Mouse (Mus musculus): Measurements from ENCODE around the gene Themis2. TPM values are rescaled to one million over a fixed set of nuclear protein-coding genes. Genes with fewer than 3 reads are reported as not detected.
"Not testable (repeated sequence)": the region's sequence is repeated elsewhere in the genome, so short reads cannot be mapped to it uniquely, and the experiment has no call there.

The Themis2 gene
- polyA plus RNA-seq, 1 experiment from 2014 or later: 0.45 TPM

DNA sequence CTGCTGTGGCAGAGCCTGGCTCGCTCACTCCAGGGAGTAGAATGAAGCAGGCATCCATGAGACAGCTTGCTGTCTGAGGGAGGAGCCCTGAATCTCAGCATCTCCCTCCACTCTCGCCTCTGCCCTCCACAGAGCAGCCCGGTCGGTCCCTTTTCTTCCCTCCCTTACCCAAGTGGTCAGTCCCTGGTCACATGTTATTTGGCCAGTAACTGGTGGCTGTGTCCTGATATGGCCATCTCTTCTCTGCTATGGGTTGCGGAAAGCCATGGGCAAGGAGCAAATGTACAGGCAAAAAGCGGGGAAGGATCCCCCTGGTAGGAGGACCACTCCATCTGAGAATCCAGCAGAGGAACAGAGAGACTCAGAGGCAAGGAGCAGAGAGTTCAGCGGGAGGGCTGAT, 1.0 kb downstream of the Themis2 start:
- no peak overlapping the region for H3K27ac ChIP-seq (replicated peaks; ENCODE audit: low read depth, low read length)
- H3K36me3 ChIP-seq (ENCODE audit: control insufficient read depth, insufficient read depth, low read length): no peaks in the 10 kb centered on the region
- DNase-seq (ENCODE audit: low spot score): no peak
- no peak overlapping the region for H3K9ac ChIP-seq (ENCODE audit: low read length)
- peaks cover 5% of the 10 kb centered on the region; the same call in 1 of the 2 replicates for H3K4me1 ChIP-seq (ENCODE audit: control insufficient read depth, insufficient read depth, low read length)
- H3K4me3 ChIP-seq (ENCODE audit: low read depth, low read length): no peak overlapping the region
- no peak overlapping the region for H3K4me2 ChIP-seq (ENCODE audit: low read depth, severe bottlenecking)
- H3K9me3 ChIP-seq (ENCODE audit: control insufficient read depth, low read length): no peaks in the 10 kb centered on the region
- 59% methylated on average over 7 of the region's 7 CpGs for WGBS
- peaks cover 9% of the 10 kb centered on the region for H3K27me3 ChIP-seq (ENCODE audit: control insufficient read depth, insufficient read depth, low read length)
- no peak for ATAC-seq (ENCODE audit: insufficient number of reproducible peaks, low FRiP score, low TSS enrichment, low read depth)

DNA sequence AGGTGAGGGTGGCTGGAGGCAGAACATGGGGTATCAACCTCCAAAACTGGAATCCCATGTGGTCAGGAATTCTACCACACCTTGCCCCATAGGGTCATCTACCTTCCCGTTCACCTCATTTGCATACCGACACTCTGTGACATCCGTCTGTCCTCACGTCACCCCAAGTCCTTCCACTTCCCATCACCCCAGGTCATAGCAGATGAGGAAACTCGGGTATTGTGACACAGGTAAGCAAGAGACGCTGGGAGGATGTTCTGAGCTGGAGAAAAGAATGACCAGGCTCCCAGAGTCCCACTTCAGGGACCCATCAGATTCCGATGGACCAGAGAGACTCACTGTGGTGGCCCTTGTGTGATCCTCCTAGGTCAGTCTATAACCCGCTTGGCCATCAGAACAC, 1.4 kb downstream of the Themis2 start:
- 83% methylated on average over 8 of the region's 8 CpGs for WGBS
- Histone ChIP-seq H3K4me2 (ENCODE audit: low read depth, severe bottlenecking) (no peak overlapping the region), H3K27ac (replicated peaks; ENCODE audit: low read depth, low read length) (no peak overlapping the region), H3K4me3 (ENCODE audit: low read depth, low read length) (no peak overlapping the region), H3K4me1 (ENCODE audit: control insufficient read depth, insufficient read depth, low read length) (peaks cover 5% of the 10 kb centered on the region; the same call in 1 of the 2 replicates), H3K9me3 (ENCODE audit: control insufficient read depth, low read length) (no peaks in the 10 kb centered on the region), H3K27me3 (ENCODE audit: control insufficient read depth, insufficient read depth, low read length) (peaks cover 9% of the 10 kb centered on the region), H3K9ac (ENCODE audit: low read length) (no peak overlapping the region), H3K36me3 (ENCODE audit: control insufficient read depth, insufficient read depth, low read length) (no peaks in the 10 kb centered on the region)
- DNase-seq (ENCODE audit: low spot score): no peak
- no peak for ATAC-seq (ENCODE audit: insufficient number of reproducible peaks, low FRiP score, low TSS enrichment, low read depth)

DNA sequence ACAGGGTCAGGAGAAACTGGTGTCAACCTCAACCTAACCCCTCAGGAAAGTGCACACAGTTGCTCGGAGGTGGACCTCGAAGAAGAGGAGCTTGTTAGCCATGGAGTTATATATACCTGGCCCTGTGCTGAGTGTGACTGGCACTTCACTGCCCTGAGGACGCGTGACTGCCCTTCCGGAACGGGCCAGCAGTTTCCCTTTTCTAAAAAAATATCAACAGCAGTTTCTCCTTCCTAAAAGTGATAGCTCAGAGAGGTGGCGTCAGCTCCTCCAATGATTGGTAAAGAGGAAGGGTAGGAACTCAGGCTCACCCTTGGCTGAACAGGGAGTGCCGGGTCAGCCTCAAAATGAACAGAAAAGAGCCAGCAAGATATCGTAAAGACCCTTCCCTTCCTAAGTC, 2.2 kb downstream of the Themis2 start:
- no peaks in the 10 kb centered on the region for H3K9me3 ChIP-seq (ENCODE audit: control insufficient read depth, low read length)
- DNase-seq (ENCODE audit: low spot score) (no peak), ATAC-seq (ENCODE audit: insufficient number of reproducible peaks, low FRiP score, low TSS enrichment, low read depth) (no peak)
- H3K4me1 ChIP-seq (ENCODE audit: control insufficient read depth, insufficient read depth, low read length): peaks cover 5% of the 10 kb centered on the region; the same call in 1 of the 2 replicates
- 83% methylated on average over 9 of the region's 9 CpGs for WGBS
- H3K4me2 ChIP-seq (ENCODE audit: low read depth, severe bottlenecking): no peak overlapping the region
- no peak overlapping the region for H3K9ac ChIP-seq (ENCODE audit: low read length)
- peaks cover 9% of the 10 kb centered on the region for H3K27me3 ChIP-seq (ENCODE audit: control insufficient read depth, insufficient read depth, low read length)
- no peaks in the 10 kb centered on the region for H3K36me3 ChIP-seq (ENCODE audit: control insufficient read depth, insufficient read depth, low read length)
- H3K4me3 ChIP-seq (ENCODE audit: low read depth, low read length): no peak overlapping the region
- H3K27ac ChIP-seq (replicated peaks; ENCODE audit: low read depth, low read length): no peak overlapping the region

DNA sequence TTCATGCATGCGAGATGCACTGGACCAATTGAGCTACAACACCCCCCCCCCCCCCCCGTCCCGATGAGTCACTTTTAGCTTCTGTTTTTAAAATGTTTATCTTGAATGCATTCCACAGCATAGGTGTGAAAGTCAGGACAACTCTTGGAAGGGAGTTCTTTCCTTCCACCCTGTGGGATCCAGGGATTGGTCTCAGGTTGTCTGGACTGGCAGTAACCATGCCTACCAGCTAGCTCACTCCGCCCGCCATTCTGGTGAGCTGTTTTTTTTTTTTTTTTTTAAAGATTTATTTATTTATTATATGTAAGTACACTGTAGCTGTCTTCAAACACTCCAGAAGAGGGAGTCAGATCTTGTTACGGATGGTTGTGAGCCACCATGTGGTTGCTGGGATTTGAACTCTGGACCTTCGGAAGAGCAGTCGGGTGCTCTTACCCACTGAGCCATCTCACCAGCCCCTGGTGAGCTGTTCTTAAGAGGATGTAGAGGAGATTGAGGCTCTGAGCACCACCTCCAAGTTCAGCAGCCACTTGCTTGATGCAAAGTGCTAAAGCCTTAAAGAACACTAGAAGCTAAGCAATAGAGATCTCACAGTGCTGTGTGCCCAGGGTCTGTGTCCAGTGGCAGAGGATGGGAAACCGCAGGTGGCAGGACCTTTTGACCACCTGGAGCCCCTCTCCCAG, 2.7 kb downstream of the Themis2 start:
- not testable (repeated sequence) for DNase-seq (ENCODE audit: low spot score); H3K36me3 ChIP-seq (ENCODE audit: control insufficient read depth, insufficient read depth, low read length); H3K4me1 ChIP-seq (ENCODE audit: control insufficient read depth, insufficient read depth, low read length); H3K4me3 ChIP-seq (ENCODE audit: low read depth, low read length); H3K27me3 ChIP-seq (ENCODE audit: control insufficient read depth, insufficient read depth, low read length); H3K4me2 ChIP-seq (ENCODE audit: low read depth, severe bottlenecking); H3K27ac ChIP-seq (replicated peaks; ENCODE audit: low read depth, low read length); H3K9ac ChIP-seq (ENCODE audit: low read length); ATAC-seq (ENCODE audit: insufficient number of reproducible peaks, low FRiP score, low TSS enrichment, low read depth); H3K9me3 ChIP-seq (ENCODE audit: control insufficient read depth, low read length)
- WGBS: 87% methylated on average over 8 of the region's 9 CpGs

DNA sequence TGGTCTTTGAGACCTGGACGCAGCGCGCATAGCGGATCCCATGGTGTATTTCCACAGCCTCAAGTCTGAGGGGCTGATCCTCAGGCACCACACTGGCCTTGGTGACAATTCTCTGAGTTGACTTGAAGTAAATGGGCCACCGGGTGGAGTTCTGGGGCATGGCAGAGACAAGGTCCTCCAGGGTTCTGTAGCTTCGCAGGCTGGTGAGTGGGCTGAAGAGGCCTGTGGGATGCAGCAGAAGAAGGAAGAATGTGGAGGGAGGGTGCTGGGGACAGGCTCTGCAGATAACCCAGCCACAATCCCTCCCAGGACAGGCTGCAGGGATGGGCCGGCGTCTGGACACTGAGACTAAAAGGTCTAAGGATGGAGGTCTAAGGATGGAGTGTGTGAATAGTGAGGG, 6.5 kb downstream of the Themis2 start:
- no peak overlapping the region for H3K9ac ChIP-seq (ENCODE audit: low read length)
- peaks cover 3% of the 10 kb centered on the region for H3K27me3 ChIP-seq (ENCODE audit: control insufficient read depth, insufficient read depth, low read length)
- no peaks in the 10 kb centered on the region for H3K9me3 ChIP-seq (ENCODE audit: control insufficient read depth, low read length)
- no peak overlapping the region for H3K4me2 ChIP-seq (ENCODE audit: low read depth, severe bottlenecking)
- DNase-seq (ENCODE audit: low spot score) (no peak), ATAC-seq (ENCODE audit: insufficient number of reproducible peaks, low FRiP score, low TSS enrichment, low read depth) (no peak)
- no peaks in the 10 kb centered on the region for H3K4me1 ChIP-seq (ENCODE audit: control insufficient read depth, insufficient read depth, low read length)
- H3K27ac ChIP-seq (replicated peaks; ENCODE audit: low read depth, low read length): no peak overlapping the region
- no peaks in the 10 kb centered on the region for H3K36me3 ChIP-seq (ENCODE audit: control insufficient read depth, insufficient read depth, low read length)
- WGBS: 93% methylated on average over 8 of the region's 8 CpGs
- H3K4me3 ChIP-seq (ENCODE audit: low read depth, low read length): no peak overlapping the region

DNA sequence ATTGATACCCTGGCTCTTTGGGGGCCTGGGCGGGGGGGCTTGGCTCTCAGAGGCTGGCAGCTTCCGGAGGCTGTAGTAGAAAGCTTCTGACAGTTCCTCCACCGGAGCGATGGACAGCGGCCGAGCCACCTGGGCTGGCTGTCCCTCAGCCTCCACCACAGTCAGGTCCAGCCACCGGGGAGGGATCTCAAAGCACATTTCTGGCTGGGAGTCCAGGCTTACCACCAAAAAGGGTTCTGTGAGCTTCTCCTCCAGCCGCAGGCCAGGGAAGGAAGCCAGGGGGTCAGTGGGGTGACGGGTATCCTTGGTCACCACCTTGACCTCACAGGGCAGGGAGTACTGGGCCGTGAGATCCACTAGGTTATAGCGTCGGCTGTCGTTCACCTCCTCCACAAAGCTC, 11.0 kb downstream of the Themis2 start:
- DNase-seq (ENCODE audit: low spot score): no peak
- Histone ChIP-seq H3K9me3 (ENCODE audit: control insufficient read depth, low read length) (no peaks in the 10 kb centered on the region), H3K4me2 (ENCODE audit: low read depth, severe bottlenecking) (no peak overlapping the region), H3K9ac (ENCODE audit: low read length) (no peak overlapping the region), H3K4me1 (ENCODE audit: control insufficient read depth, insufficient read depth, low read length) (no peaks in the 10 kb centered on the region), H3K4me3 (ENCODE audit: low read depth, low read length) (no peak overlapping the region), H3K36me3 (ENCODE audit: control insufficient read depth, insufficient read depth, low read length) (no peaks in the 10 kb centered on the region), H3K27ac (replicated peaks; ENCODE audit: low read depth, low read length) (no peak overlapping the region), H3K27me3 (ENCODE audit: control insufficient read depth, insufficient read depth, low read length) (no peaks in the 10 kb centered on the region)
- no peak for ATAC-seq (ENCODE audit: insufficient number of reproducible peaks, low FRiP score, low TSS enrichment, low read depth)
- WGBS: 87% methylated on average over 13 of the region's 13 CpGs

DNA sequence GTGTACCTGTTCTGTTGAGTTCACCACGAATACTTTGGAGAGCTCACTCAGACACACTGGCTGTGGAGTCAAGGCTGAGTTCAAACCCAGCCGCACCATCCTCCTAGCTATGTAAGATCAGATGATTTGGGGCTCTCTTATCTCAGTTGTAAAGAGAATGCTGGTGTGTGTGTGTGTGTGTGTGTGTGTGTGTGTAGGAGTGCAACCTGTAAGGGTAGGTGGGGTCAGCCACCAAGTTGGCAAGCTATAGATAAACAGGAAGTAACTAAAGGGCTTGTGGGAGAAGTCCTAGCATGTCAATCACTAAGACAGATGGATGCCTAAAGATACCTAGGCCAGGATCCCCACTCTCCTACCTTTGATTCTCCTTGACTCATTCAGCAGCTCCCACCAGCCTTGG, 12.5 kb downstream of the Themis2 start:
- Histone ChIP-seq H3K4me1 (ENCODE audit: control insufficient read depth, insufficient read depth, low read length) (no peaks in the 10 kb centered on the region), H3K9ac (ENCODE audit: low read length) (no peak overlapping the region), H3K27ac (replicated peaks; ENCODE audit: low read depth, low read length) (no peak overlapping the region), H3K4me2 (ENCODE audit: low read depth, severe bottlenecking) (no peak overlapping the region), H3K36me3 (ENCODE audit: control insufficient read depth, insufficient read depth, low read length) (peaks cover 8% of the 10 kb centered on the region; the same call in 1 of the 2 replicates), H3K9me3 (ENCODE audit: control insufficient read depth, low read length) (no peaks in the 10 kb centered on the region), H3K27me3 (ENCODE audit: control insufficient read depth, insufficient read depth, low read length) (no peaks in the 10 kb centered on the region), H3K4me3 (ENCODE audit: low read depth, low read length) (no peak overlapping the region)
- DNase-seq (ENCODE audit: low spot score): no peak
- 93% methylated on average over 2 of the region's 2 CpGs for WGBS
- ATAC-seq (ENCODE audit: insufficient number of reproducible peaks, low FRiP score, low TSS enrichment, low read depth): no peak

DNA sequence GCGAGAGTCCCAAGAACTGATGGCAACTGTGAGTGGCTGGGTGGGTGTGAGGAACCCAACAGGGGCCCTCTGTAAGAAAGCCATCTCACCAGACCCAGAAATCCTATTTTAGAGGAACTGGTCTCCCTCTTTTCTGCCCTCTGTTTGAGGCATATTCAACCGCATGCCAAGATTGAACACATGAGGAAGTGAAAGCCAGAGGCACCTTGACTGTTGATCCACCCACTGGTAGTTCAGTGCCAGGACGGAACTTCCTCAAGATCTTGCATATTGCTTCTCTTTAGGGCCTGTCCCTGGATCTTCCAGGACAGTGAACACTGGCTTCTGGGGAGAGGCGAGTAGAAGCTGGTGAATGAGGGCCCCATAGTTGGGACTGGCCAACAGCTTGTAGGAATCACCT, 15.9 kb downstream of the Themis2 start:
- DNase-seq (ENCODE audit: low spot score): no peak
- WGBS: 89% methylated on average over 4 of the region's 4 CpGs
- peaks cover 35% of the 10 kb centered on the region for H3K36me3 ChIP-seq (ENCODE audit: control insufficient read depth, insufficient read depth, low read length)

More for the DNA sequence above, 15.9 kb downstream of the Themis2 start:
- H3K27me3 ChIP-seq (ENCODE audit: control insufficient read depth, insufficient read depth, low read length): no peaks in the 10 kb centered on the region
- H3K9me3 ChIP-seq (ENCODE audit: control insufficient read depth, low read length): no peaks in the 10 kb centered on the region
- no peak overlapping the region for H3K9ac ChIP-seq (ENCODE audit: low read length)
- no peak overlapping the region for H3K4me3 ChIP-seq (ENCODE audit: low read depth, low read length)
- no peaks in the 10 kb centered on the region for H3K4me1 ChIP-seq (ENCODE audit: control insufficient read depth, insufficient read depth, low read length)
- no peak overlapping the region for H3K4me2 ChIP-seq (ENCODE audit: low read depth, severe bottlenecking)
- no peak for ATAC-seq (ENCODE audit: insufficient number of reproducible peaks, low FRiP score, low TSS enrichment, low read depth)
- no peak overlapping the region for H3K27ac ChIP-seq (replicated peaks; ENCODE audit: low read depth, low read length)
